Mouse (Mus musculus) frontal cortex, postnatal 25 days (tissue): ENCODE data around the gene Runx3.
"Not testable (repeated sequence)": the region's sequence is repeated elsewhere in the genome, so short reads cannot be mapped to it uniquely, and the experiment has no call there.

Experiments
- DNase-seq, 2 experiments: peaks; one replicate each; pipeline ENCODE4 v3.0.0; 2022; ENCODE audit warnings: low spot score in 2 of 2

The Runx3 gene

DNA sequence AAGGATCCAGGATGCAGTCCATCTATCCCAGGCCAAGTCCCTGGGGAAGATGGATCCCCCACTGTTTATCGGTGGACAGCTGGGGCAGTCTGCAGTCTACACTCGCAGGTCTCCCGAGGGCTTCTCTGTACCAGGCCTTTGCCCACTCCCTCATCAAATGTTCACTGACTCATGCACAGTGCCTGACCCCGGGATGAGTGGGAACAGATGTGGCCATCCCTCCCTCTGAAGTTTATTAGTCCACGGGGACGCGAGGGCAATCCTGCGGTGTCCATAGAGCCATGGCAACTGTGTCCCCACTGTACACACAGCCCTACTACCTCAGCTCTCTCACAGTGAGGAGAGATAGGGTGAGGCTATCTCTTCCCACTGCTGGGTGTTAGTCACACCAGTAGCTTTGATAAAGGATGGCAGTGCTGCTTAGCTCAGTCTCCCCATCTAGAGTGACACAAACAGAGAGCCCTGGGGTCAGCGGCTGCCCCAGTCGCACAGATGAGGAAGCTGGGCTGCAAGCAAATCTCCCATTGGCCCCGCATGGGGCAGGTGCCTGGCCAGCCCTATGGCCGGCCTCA is 50.9 kb downstream of the Runx3 start:
- DNase-seq, result no peak

DNA sequence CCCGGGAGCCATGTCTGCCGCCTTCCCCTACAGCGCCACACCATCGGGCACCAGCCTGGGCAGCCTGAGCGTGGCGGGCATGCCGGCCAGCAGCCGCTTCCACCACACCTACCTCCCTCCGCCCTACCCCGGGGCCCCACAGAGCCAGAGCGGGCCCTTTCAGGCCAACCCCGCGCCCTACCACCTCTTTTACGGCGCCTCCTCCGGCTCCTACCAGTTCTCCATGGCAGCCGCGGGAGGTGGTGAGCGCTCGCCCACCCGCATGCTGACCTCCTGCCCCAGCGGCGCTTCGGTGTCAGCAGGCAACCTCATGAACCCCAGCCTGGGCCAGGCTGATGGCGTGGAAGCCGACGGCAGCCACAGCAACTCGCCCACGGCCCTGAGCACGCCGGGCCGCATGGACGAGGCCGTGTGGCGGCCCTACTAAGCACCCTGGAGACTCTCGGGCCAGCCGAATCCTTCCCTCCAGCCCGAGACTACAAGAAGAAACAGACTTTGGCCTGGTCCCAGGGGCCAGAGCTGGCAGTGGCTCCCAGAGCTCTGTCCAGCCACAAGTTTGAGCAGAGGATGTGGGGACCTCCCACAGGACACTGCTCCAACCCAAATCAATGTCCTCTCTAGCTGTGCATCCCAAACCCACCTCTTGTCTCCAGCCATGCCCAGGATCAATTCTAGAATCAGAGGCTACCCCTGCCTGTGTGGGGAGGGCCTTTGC is 55.1 kb downstream of the Runx3 start:
- no peak for DNase-seq

- no peak for DNase-seq
These were observed 57.1 kb downstream of the Runx3 start for GRCm38 (mm10) chr4:135177568-135177967.

DNA sequence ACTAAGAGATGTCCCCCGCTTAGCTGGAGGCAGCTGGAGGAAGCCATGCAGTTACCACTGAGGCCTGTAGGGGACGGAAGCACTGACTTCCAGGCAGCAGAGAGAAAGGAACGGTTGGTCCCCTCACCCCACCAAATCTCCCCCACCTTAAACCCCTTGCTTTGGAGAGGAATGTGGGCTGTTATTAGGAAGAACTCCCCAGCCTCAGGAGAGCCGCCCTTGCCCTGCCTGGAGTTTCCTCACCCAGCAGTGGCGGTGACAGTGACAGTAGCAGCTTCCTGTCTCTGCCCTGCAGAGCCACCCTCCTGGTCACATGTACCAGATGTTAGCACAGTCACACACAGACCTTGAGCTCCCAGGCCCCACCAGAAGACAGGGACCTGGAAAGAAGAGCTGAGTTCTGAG is 58.6 kb downstream of the Runx3 start:
- DNase-seq, result no peak

DNA sequence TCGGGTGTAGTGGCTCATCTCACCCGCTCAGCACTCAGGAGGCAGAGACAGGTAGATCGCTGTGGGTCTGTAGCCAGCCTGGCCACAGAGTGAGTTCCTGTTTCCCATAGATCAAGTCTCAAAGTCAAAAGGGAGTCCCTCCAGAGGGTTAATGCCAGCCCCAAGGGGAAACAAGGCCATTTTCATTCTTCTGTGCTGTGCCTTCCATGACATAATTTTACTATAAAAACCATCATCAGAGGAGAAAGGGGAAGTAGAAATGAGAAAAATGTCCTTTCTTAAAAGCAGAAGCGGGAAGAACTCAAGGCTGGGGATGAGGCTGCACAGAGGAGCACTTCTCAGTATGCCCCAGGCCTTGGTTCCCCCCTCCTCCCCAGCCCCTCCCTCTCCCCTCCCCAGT is 61.4 kb downstream of the Runx3 start:
- no peak for DNase-seq

GRCm38 (mm10) chr4:135184277-135184676 is 63.8 kb downstream of the Runx3 start:
- DNase-seq, result not testable (repeated sequence)

- no peak for DNase-seq
These were observed 69.1 kb downstream of the Runx3 start for GRCm38 (mm10) chr4:135189452-135190008.

DNA sequence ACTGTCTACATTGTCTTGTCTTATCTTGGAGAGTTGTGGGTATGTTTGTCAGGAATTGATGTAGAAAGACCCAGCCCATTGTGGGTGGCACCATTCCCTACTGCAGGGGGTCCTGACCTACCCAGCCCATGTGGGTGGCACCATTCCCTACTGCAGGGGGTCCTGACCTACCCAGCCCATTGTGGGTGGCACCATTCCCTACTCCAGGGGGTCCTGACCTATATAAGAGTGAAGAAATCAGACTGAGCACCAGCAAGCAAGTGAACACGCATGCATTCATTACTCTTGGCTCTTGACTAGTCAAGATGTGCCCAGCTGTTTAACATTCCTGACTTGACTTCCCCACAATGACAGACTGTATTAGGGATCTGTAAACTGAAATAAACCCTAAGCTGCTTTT is 69.9 kb downstream of the Runx3 start:
- no peak for DNase-seq

DNA sequence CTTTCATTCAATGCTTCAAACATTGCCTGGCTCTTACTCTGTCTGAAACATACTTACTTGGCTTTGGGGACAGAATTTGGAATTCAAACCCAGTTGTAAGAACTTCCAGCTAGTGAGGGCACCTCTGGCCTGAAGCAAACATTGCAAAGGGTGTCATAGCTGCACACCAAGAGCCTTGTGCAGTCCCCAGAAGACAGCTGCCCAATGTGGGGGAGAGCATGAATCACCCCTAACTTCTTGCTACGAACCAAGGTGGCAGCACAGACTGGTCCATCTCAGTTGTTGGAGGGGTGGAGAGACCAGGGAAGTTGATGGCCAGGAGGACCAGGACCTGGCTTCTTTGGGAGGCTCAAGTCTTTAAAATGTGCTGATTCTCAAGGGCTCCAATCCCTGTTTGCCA is 70.7 kb downstream of the Runx3 start:
- no peak for DNase-seq

GRCm38 (mm10) chr4:135191604-135192003 is 71.2 kb downstream of the Runx3 start:
- no peak for DNase-seq

GRCm38 (mm10) chr4:135192841-135193240 is 72.4 kb downstream of the Runx3 start:
- DNase-seq, result no peak

- no peak for DNase-seq
These were observed 77.4 kb downstream of the Runx3 start for GRCm38 (mm10) chr4:135197857-135198256.

DNA sequence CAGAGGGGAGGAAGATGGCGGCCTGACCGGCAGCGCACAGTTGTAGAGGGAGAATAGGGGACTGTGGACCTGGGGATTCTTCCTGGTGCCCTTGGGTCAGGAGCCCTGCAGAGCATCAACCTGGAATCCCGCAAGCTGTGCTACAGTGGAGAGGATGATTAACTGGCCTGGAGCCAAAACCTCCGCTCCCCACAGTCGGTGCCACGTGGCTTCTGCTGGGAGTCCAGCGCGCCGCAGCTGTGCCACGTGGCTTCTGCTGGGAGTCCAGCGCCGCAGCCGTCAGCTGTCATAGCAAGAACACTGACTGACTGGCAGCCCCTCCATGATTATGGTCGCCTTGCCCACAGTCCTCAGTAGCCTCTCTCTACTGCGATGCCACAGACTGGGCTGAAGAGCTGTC is 81.3 kb downstream of the Runx3 start:
- no peak for DNase-seq

GRCm38 (mm10) chr4:135203279-135203678 is 82.8 kb downstream of the Runx3 start:
- DNase-seq, result no peak

- no peak for DNase-seq
These were observed 83.5 kb downstream of the Runx3 start for GRCm38 (mm10) chr4:135203806-135204560.

GRCm38 (mm10) chr4:135204666-135205065 is 84.2 kb downstream of the Runx3 start:
- no peak for DNase-seq

DNA sequence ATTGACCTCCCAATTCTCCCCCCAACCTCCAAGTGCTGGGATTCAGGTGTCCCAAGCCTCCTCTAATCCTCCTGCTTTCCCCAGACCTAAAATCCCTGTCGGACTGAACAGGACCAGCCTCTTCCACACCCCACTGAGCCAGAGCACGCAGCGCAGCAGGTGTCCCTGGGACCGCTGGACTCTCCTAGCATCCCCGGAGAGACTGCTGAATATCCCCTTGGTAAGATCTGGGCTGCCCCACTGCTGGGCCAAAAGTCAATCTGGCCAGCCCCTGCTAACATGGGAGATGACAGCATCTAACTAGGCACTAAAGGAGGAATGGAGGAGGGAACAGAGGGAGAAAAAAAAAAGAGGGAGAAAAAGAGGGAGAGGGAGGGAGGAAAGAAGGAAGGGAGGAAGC is 84.8 kb downstream of the Runx3 start:
- DNase-seq, result no peak

DNA sequence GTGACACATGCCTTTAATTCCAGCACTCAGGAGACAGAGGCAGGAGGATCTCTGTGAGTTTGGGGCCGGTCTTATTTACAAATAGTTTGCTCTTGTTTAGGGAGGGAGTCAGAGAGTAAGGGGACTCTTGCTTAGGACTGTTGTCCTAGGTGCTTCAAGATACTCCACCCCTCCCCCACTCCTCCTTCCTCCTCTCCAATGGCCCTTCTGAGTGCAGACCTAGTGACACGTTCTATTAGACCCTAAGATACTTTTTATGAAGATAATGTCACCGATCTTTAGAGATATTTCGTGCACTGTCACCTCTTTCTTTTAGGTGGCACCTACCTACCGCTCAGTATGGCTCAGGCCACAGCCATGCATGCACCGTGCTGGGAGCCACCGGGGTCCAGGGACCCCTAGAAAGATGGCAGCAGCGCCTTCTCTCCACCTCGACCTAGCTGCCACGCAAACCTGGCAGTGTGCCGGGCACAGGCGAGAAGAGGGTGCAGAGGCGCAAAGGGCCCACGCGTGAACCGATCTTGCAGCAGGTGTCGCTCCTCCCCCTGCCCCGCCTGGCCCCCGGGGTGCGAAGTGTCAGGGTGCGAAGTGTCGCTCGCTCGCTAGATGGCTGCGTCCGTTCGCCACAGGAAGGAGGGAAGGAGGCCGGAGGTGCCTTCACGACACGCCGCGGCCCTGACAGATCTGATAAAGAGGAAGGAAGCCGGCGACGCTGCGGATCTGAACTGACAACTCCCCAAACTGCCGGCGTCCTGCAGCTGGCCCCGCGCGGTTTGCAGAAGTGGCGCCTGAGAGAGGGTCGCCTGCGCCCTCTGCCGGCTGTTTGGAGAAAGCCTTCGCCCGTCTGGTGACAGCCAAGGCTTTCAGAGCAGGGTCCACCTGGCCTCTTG is 85.5 kb downstream of the Runx3 start:
- DNase-seq, result peak; percentile 64 to 68

GRCm38 (mm10) chr4:135209846-135210245 is 89.4 kb downstream of the Runx3 start:
- DNase-seq, result no peak

GRCm38 (mm10) chr4:135219652-135220051 is 99.2 kb downstream of the Runx3 start:
- peak; percentile 65 to 78 for DNase-seq

DNA sequence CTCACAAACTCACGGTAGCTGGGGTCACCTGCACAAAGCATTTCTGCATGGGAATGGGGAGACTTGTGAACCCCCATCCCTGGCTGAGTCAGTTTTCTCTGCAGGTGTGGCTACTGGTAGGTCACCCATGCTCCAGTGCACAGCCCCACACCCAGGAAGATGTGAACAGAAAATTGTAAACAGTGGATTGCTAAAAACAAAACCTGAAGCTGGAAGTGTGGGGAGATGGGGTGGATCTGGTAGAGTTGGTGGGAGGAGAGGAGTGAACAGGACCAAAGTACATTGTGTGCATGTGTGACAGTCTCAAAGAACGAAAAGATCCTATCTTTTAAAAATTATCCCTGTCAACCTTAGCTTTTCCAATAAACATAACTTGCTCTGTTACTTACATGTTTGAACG is 100.2 kb downstream of the Runx3 start:
- no peak for DNase-seq
